Mouse (Mus musculus): ENCODE measurements around the gene Zcwpw1. TPM values are rescaled to one million over a fixed set of nuclear protein-coding genes. Genes with fewer than 3 reads are reported as not detected.
A peak's percentile ranks its signal among the peaks of the same experiment; 100 is the strongest.

The Zcwpw1 gene
- total and polyA plus RNA-seq, 3 experiments = 11.1 to 16.0 TPM; not detected in 1

DNA sequence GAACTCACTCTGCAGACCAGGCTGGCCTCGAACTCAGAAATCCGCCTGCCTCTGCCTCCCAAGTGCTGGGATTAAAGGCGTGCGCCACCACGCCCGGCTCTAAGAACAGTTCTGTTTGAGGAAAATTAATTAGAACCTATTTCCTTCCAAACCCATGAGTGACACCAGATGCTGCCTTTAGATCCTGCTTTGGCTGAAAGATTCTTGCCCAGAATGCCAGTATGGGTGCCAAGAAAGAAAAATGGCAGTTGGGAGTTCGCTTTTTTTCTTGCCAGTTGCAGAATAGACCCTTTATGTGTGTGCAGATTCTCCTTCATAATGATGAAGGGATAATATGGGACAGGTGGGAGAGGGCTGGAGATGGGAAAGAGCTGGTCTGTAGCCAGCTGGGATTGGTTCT, 43.4 kb upstream of the Zcwpw1 start:
- Histone ChIP-seq H3K9me3 (replicated peaks; ENCODE audit: insufficient read depth, low read length) (no peaks in the 10 kb centered on the region), H3K79me2 (ENCODE audit: control insufficient read depth, insufficient read depth, low read length, poor library complexity) (peaks cover 31% of the 10 kb centered on the region), H3K36me3 (ENCODE audit: control insufficient read depth in 1 of 2, insufficient read depth in 2 of 2, low read length in 2 of 2) (peaks cover 0 to 14% of the 10 kb centered on the region in 2 experiments; a peak in 2 of 4 replicates), H3K4me1 (ENCODE audit: control insufficient read depth in 1 of 2, insufficient read depth in 2 of 2, low read length in 2 of 2) (peaks cover 3 to 21% of the 10 kb centered on the region in 2 experiments; a peak in 3 of 4 replicates), H3K27me3 (ENCODE audit: control insufficient read depth in 1 of 2, insufficient read depth in 2 of 2, low read length in 2 of 2) (no peaks in the 10 kb centered on the region), H3K9ac (ENCODE audit: control insufficient read depth, low read depth, low read length, poor library complexity, severe bottlenecking) (no peak overlapping the region), H3K27ac (ENCODE audit: control insufficient read depth, low read depth, low read length) (no peak overlapping the region), H3K4me3 (ENCODE audit: control insufficient read depth in 1 of 2, insufficient read depth in 1 of 2, low read depth in 2 of 2, low read length in 2 of 2) (no peak overlapping the region)
- no peak for DNase-seq (ENCODE audit: low read depth, low spot score)
- TF ChIP-seq CHD1 (IDR thresholded peaks at IDR 0.05; ENCODE audit: low read depth, low read length) (no peak), MAFK (IDR thresholded peaks at IDR 0.05; ENCODE audit: borderline replicate concordance, low read depth, low read length) (no peak), SIN3A (IDR thresholded peaks at IDR 0.05; ENCODE audit: low read length) (no peak), E2F4 (IDR thresholded peaks at IDR 0.05; ENCODE audit: borderline replicate concordance, low read depth, low read length) (no peak), RAD21 (IDR thresholded peaks at IDR 0.05; ENCODE audit: low read depth, low read length) (no peak), POLR2AphosphoS2 (IDR thresholded peaks at IDR 0.05; ENCODE audit: low read length) (no peak), ELF1 (IDR thresholded peaks at IDR 0.05; ENCODE audit: low read depth, low read length) (no peak), HCFC1 (IDR thresholded peaks at IDR 0.05; ENCODE audit: low read depth, low read length) (no peak)

GRCm38 (mm10) chr5:137745214-137746171, 42.1 kb upstream of the Zcwpw1 start, which contains the start of gene Tsc22d4:
Gene Tsc22d4 (plus strand): TSS chr5:137745730.
- peak; percentile 98 for DNase-seq (ENCODE audit: low read depth, low spot score)
- Histone ChIP-seq H3K27me3 (ENCODE audit: control insufficient read depth in 1 of 2, insufficient read depth in 2 of 2, low read length in 2 of 2) (no peaks in the 10 kb centered on the region), H3K9me3 (replicated peaks; ENCODE audit: insufficient read depth, low read length) (no peaks in the 10 kb centered on the region), H3K27ac (ENCODE audit: control insufficient read depth, low read depth, low read length) (peak within 1 kb of the TSS; percentile 99), H3K36me3 (ENCODE audit: control insufficient read depth in 1 of 2, insufficient read depth in 2 of 2, low read length in 2 of 2) (peaks cover 0 to 19% of the 10 kb centered on the region in 2 experiments; a peak in 2 of 4 replicates), H3K4me1 (ENCODE audit: control insufficient read depth in 1 of 2, insufficient read depth in 2 of 2, low read length in 2 of 2) (peaks cover 3 to 23% of the 10 kb centered on the region in 2 experiments; a peak in 3 of 4 replicates), H3K9ac (ENCODE audit: control insufficient read depth, low read depth, low read length, poor library complexity, severe bottlenecking) (peak within 1 kb of the TSS; percentile 96), H3K4me3 (ENCODE audit: control insufficient read depth in 1 of 2, insufficient read depth in 1 of 2, low read depth in 2 of 2, low read length in 2 of 2) (peak within 1 kb of the TSS; percentile 60 to 93), H3K79me2 (ENCODE audit: control insufficient read depth, insufficient read depth, low read length, poor library complexity) (peaks cover 33% of the 10 kb centered on the region)
- TF ChIP-seq NELFE (IDR thresholded peaks at IDR 0.05; ENCODE audit: low read depth, low read length) (peak; percentile 82), MAX (IDR thresholded peaks at IDR 0.05; ENCODE audit: low read length) (peak; percentile 89; the same call in 1 of the 2 replicates), TCF12 (IDR thresholded peaks at IDR 0.05; ENCODE audit: low read depth, low read length) (peak; percentile 69), POLR2AphosphoS2 (IDR thresholded peaks at IDR 0.05; ENCODE audit: low read length) (peak; percentile 82), ELF1 (IDR thresholded peaks at IDR 0.05; ENCODE audit: low read depth, low read length) (peak; percentile 95), USF1 (IDR thresholded peaks at IDR 0.05; ENCODE audit: low read depth, low read length) (peak; percentile 84), CHD1 (IDR thresholded peaks at IDR 0.05; ENCODE audit: low read depth, low read length) (no peak), ZKSCAN1 (IDR thresholded peaks at IDR 0.05; ENCODE audit: low read depth, low read length) (no peak), POLR2A (IDR thresholded peaks at IDR 0.05; ENCODE audit: control insufficient read depth in 1 of 2, insufficient read depth in 1 of 2, low read depth in 1 of 2, low read length in 2 of 2, poor library complexity in 1 of 2) (peak; percentile 49 to 87; a peak in 3 of 4 replicates), ZMIZ1 (IDR thresholded peaks at IDR 0.05; ENCODE audit: low read depth, low read length) (peak; percentile 82), TAL1 (IDR thresholded peaks at IDR 0.05; ENCODE audit: low read length) (no peak), ZC3H11A (IDR thresholded peaks at IDR 0.05; ENCODE audit: low read depth, low read length) (no peak), MAZ (IDR thresholded peaks at IDR 0.05; ENCODE audit: low read depth, low read length) (peak; percentile 100), NRF1 (IDR thresholded peaks at IDR 0.05; ENCODE audit: insufficient read depth, low read depth, low read length, poor library complexity, severe bottlenecking) (peak; percentile 62), UBTF (IDR thresholded peaks at IDR 0.05; ENCODE audit: borderline replicate concordance, insufficient read depth, low read depth, low read length) (no peak), SIN3A (IDR thresholded peaks at IDR 0.05; ENCODE audit: low read length) (peak; percentile 89), GABPA (IDR thresholded peaks at IDR 0.05; ENCODE audit: low read depth, low read length) (no peak), MYB (IDR thresholded peaks at IDR 0.05; ENCODE audit: low read depth, low read length) (no peak), MEF2A (IDR thresholded peaks at IDR 0.05; ENCODE audit: extremely low read depth, insufficient replicate concordance, low read depth, low read length, poor library complexity, severe bottlenecking) (0 out of 2 replicates have a peak, but pooled peaks have one; percentile 11), CHD2 (IDR thresholded peaks at IDR 0.05; ENCODE audit: low read length) (no peak), MXI1 (IDR thresholded peaks at IDR 0.05; ENCODE audit: low read depth, low read length) (peak; percentile 94), ZNF384 (IDR thresholded peaks at IDR 0.05; ENCODE audit: low read depth, low read length) (peak; percentile 80), GATA1 (IDR thresholded peaks at IDR 0.05; ENCODE audit: low read depth, low read length) (no peak), CTCF (IDR thresholded peaks at IDR 0.05 in 2 of 3, conservative IDR thresholded peaks at IDR 0.05 in 1 of 3; ENCODE audit: control insufficient read depth in 1 of 3, insufficient read depth in 1 of 3, low read depth in 2 of 3, low read length in 3 of 3, poor library complexity in 1 of 3, severe bottlenecking in 1 of 3) (no peak), KAT2A (conservative IDR thresholded peaks at IDR 0.05; ENCODE audit: low read depth, low read length) (no peak; the same call in 1 of the 2 replicates)
